Mouse (Mus musculus): ENCODE measurements around the gene Rcc2.

DNA sequence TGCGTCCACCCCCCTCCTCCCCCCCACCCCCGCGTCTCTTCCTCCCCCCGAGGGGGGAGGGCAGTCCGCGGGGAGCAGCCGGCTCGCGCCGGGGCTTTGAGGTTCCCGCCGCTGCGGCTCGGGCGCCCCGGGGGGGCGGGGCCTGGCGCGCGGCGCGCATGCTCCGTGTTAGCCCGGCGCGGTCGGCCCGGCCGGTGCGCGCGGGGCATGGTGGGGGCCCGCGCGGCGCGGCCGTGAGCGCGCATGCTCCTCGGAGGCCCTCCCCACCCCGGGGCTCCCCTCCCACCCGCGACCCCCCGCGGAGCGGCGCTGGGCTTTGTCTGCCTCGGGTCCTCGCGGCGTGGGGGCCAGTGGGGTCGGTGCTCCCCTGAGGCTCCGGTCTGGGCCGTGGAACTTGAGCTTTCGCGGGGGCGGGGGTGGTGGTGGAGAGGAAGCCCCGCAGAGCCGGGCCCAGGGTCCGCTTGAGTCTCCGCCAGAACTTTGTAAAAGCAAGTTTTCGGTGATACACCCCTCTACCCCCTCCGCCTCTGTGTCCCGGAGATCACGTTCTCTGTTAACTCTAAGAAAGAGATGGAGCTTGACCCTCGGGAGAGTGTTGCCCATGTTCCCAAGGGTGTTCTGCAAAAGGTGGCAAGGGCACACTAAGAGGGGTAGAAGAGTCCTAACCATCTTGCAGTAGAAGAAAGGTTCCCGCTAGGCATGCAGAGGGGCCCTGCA lies 2.4 kb downstream of the Rcc2 start:
- no peak for TF ChIP-seq CTCF (IDR thresholded peaks at IDR 0.05; ENCODE audit: extremely low read depth, insufficient read depth, low read length)
- TF ChIP-seq POLR2A (IDR thresholded peaks at IDR 0.05; ENCODE audit: extremely low read depth, insufficient read depth, low read length): no peak
